Mouse (Mus musculus) lung, postnatal 0 days (tissue): ENCODE results near the gene Akap2. TPM values are rescaled to one million over a fixed set of nuclear protein-coding genes. Genes with fewer than 3 reads are reported as not detected.
"Not testable (repeated sequence)": the region's sequence is repeated elsewhere in the genome, so short reads cannot be mapped to it uniquely, and the experiment has no call there.

Source experiments
- ATAC-seq: fragments of 200-750 bp; cut with Nextera tagmentation; 2 replicates; pipeline ENCODE4 v1.8.0; 2017; ENCODE audit warnings: moderate library complexity
- DNase-seq: peaks from one replicate; pipeline ENCODE4 v3.0.0-alpha.2; 2016; ENCODE audit warnings: low spot score
- H3K27ac ChIP-seq: fragments of 300-500 bp; sonication (generic); 2 replicates; pipeline ENCODE4 v1.5.1; 2014; ENCODE audit warnings: antibody characterized with exemption, mild to moderate bottlenecking, low read length, mixed read lengths
- H3K27me3 ChIP-seq: fragments of 300-500 bp; sonication (generic); replicated peaks from 2 replicates; pipeline ENCODE4 v1.6.1; 2014; ENCODE audit warnings: low read length, mixed read lengths; ENCODE audit not compliant: insufficient read depth
- H3K36me3 ChIP-seq: fragments of 300-500 bp; sonication (generic); 2 replicates; pipeline ENCODE4 v1.6.1; 2014; ENCODE audit warnings: low read length, mixed read lengths; ENCODE audit not compliant: insufficient read depth
- H3K4me1 ChIP-seq: fragments of 300-500 bp; sonication (generic); 2 replicates; pipeline ENCODE4 v1.6.1; 2014; ENCODE audit warnings: antibody characterized with exemption, low read depth, low read length, mixed read lengths; ENCODE audit not compliant: insufficient read depth
- H3K4me2 ChIP-seq: fragments of 300-500 bp; sonication (generic); replicated peaks from 2 replicates; pipeline ENCODE4 v1.6.1; 2014; ENCODE audit warnings: low read depth, mild to moderate bottlenecking, low read length, moderate library complexity, mixed read lengths
- H3K4me3 ChIP-seq: fragments of 300-500 bp; sonication (generic); 2 replicates; pipeline ENCODE4 v1.5.1; 2014; ENCODE audit warnings: low read depth, low read length
- H3K9ac ChIP-seq: fragments of 300-500 bp; sonication (generic); replicated peaks from 2 replicates; pipeline ENCODE4 v1.6.1; 2014; ENCODE audit warnings: low read depth, mild to moderate bottlenecking
- H3K9me3 ChIP-seq: fragments of 300-500 bp; sonication (generic); 2 replicates; pipeline ENCODE4 v1.6.1; 2016; ENCODE audit warnings: low read length, mixed read lengths
- CTCF ChIP-seq: IDR thresholded peaks from 2 replicates; pipeline ENCODE4 v1.5.1; 2016; ENCODE audit warnings: antibody characterized with exemption, mild to moderate bottlenecking
- EP300 ChIP-seq: IDR thresholded peaks from 2 replicates; pipeline ENCODE4 v1.6.1; 2016; ENCODE audit warnings: antibody characterized with exemption, mild to moderate bottlenecking, control low read depth
- WGBS: fragments of 180-500 bp; shearing (Covaris S2); extraction: QIAGEN DNeasy Blood & Tissue Kit; methylation state at CpG from one replicate; pipeline ENCODE4 v1.1.7; 2014; 5-methylcytosine and 5-hydroxymethylcytosine counted together
- polyA plus RNA-seq: library from polyadenylated mRNA; unstranded; fragments of >200 nt; fragmentation: Nextera tagmentation; extraction: Ambion mirVana; gene quantifications from 2 replicates; pipeline ENCODE4 v1.2.1, GENCODE M21; 2015

Akap2 gene
- polyA plus RNA-seq, 1 experiment from 2014 or later: 112 TPM

- no peak for ATAC-seq
- DNase-seq: no peak
- TF ChIP-seq CTCF: no peak
- TF ChIP-seq EP300: no peak
- 0 out of 2 replicates have a peak, but pooled peaks cover 4% of the 10 kb centered on the region for H3K36me3 ChIP-seq
- peaks cover 5% of the 10 kb centered on the region; the same call in 1 of the 2 replicates for H3K4me1 ChIP-seq
- H3K4me2 ChIP-seq: no peak overlapping the region
- WGBS: 91% methylated on average over 2 of the region's 2 CpGs
- H3K9me3 ChIP-seq: no peaks in the 10 kb centered on the region
- H3K27ac ChIP-seq: no peak overlapping the region
- H3K27me3 ChIP-seq: no peaks in the 10 kb centered on the region
- no peak overlapping the region for H3K4me3 ChIP-seq
- H3K9ac ChIP-seq: no peak overlapping the region
Measured at GRCm38 (mm10) chr4:57888246-57888645, 170.8 kb downstream of the Akap2 start.

GRCm38 (mm10) chr4:57888978-57889377 is 171.5 kb downstream of the Akap2 start:
- WGBS: 93% methylated on average over 1 of the region's 1 CpGs
- not testable (repeated sequence) for DNase-seq, H3K4me3 ChIP-seq, H3K4me1 ChIP-seq, H3K9me3 ChIP-seq, H3K9ac ChIP-seq, H3K27me3 ChIP-seq, H3K27ac ChIP-seq, ATAC-seq, H3K4me2 ChIP-seq, H3K36me3 ChIP-seq

- H3K27ac ChIP-seq: no peak overlapping the region
- DNase-seq: no peak
Measured at GRCm38 (mm10) chr4:57889773-57890172, 172.3 kb downstream of the Akap2 start.

GRCm38 (mm10) chr4:57892001-57892586 is 174.6 kb downstream of the Akap2 start:
- no peak overlapping the region for H3K4me3 ChIP-seq
- H3K36me3 ChIP-seq: peaks cover 11% of the 10 kb centered on the region; the same call in 1 of the 2 replicates
- H3K9ac ChIP-seq: no peak overlapping the region
- H3K9me3 ChIP-seq: no peaks in the 10 kb centered on the region
- H3K4me1 ChIP-seq: no peaks in the 10 kb centered on the region
- DNase-seq (no peak), ATAC-seq (no peak)
- TF ChIP-seq CTCF (no peak), EP300 (no peak)
- 82% methylated on average over 10 of the region's 10 CpGs for WGBS
- no peak overlapping the region for H3K4me2 ChIP-seq
- no peaks in the 10 kb centered on the region for H3K27me3 ChIP-seq
- H3K27ac ChIP-seq: no peak overlapping the region

More at GRCm38 (mm10) chr4:57889773-57890172, 172.3 kb downstream of the Akap2 start:
- 78% methylated on average over 8 of the region's 8 CpGs for WGBS
- ATAC-seq: no peak
- H3K9me3 ChIP-seq: no peaks in the 10 kb centered on the region
- TF ChIP-seq CTCF: no peak
- no peak for TF ChIP-seq EP300
- H3K4me2 ChIP-seq: no peak overlapping the region
- peaks cover 5% of the 10 kb centered on the region; the same call in 1 of the 2 replicates for H3K4me1 ChIP-seq
- no peak overlapping the region for H3K4me3 ChIP-seq
- H3K9ac ChIP-seq: no peak overlapping the region
- peaks cover 11% of the 10 kb centered on the region; the same call in 1 of the 2 replicates for H3K36me3 ChIP-seq
- no peaks in the 10 kb centered on the region for H3K27me3 ChIP-seq

- H3K4me3 ChIP-seq: no peak overlapping the region
- WGBS: 43% methylated on average over 5 of the region's 5 CpGs
- no peak for DNase-seq
- no peak overlapping the region for H3K27ac ChIP-seq
- H3K9me3 ChIP-seq: no peaks in the 10 kb centered on the region
- no peak for ATAC-seq
- peaks cover 11% of the 10 kb centered on the region; the same call in 1 of the 2 replicates for H3K36me3 ChIP-seq
- no peak overlapping the region for H3K4me2 ChIP-seq
- no peak overlapping the region for H3K9ac ChIP-seq
- H3K4me1 ChIP-seq: no peaks in the 10 kb centered on the region
- TF ChIP-seq CTCF (no peak), EP300 (no peak)
- no peaks in the 10 kb centered on the region for H3K27me3 ChIP-seq
Measured at GRCm38 (mm10) chr4:57895140-57895539, 177.7 kb downstream of the Akap2 start.

GRCm38 (mm10) chr4:57895902-57896301 is 178.4 kb downstream of the Akap2 start:
- 57% methylated on average over 6 of the region's 6 CpGs for WGBS
- ATAC-seq: 0 out of 2 replicates have a peak, but pooled peaks have one; percentile 30
- peaks cover 11% of the 10 kb centered on the region; the same call in 1 of the 2 replicates for H3K36me3 ChIP-seq

More at GRCm38 (mm10) chr4:57895902-57896301, 178.4 kb downstream of the Akap2 start:
- Histone ChIP-seq H3K27me3 (no peaks in the 10 kb centered on the region), H3K4me3 (no peak overlapping the region), H3K4me1 (no peaks in the 10 kb centered on the region), H3K4me2 (no peak overlapping the region), H3K27ac (no peak overlapping the region), H3K9me3 (no peaks in the 10 kb centered on the region), H3K9ac (no peak overlapping the region)
- DNase-seq: no peak
- no peak for TF ChIP-seq CTCF
- no peak for TF ChIP-seq EP300
